Mouse (Mus musculus): ENCODE data around the gene Trpv4. TPM values are rescaled to one million over a fixed set of nuclear protein-coding genes. Genes with fewer than 3 reads are reported as not detected.
A peak's percentile ranks its signal among the peaks of the same experiment; 100 is the strongest.

The Trpv4 gene
- polyA plus RNA-seq, 1 experiment, result 0.07 TPM

DNA sequence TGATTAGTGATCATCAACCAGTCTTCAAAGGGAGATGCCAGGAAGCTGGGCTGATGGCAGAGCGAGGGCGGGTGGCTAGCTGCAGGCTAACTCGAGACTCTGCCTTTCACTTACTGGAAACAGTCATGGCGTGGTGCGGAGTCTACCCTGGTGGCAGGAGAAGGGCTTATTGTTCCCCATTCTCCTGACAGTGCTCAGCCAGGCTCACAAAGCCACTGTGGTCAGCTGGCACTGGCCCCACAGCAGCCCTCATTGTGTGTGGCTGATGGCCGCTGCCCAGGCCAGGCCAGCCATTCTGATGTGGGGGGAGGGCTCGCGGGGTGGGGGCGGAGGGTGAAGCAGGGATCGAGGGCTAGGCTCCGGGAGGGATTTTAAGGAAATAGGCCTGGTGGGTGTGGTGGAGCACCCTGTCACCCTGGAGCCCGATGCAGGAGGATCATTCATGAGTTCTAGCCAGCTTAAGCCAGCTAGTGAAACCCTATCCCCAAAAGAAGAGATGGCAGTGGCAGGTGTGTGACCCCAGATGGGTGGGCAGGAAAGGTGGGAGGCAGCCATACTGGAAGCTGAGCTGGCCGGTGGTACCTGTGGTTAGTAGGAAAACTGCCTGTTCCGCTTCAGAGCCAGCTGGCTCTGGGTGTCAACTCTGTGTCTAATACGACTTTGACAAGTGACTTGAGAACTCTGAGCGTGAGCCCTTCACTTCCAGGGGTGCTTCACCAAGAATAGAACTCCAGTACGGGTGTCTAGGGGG lies 21.8 kb upstream of the Trpv4 start:
- Histone ChIP-seq H3K36me3 (ENCODE audit: control insufficient read depth) (peaks cover 28% of the 10 kb centered on the region), H3K9me3 (ENCODE audit: control insufficient read depth, low read length) (no peaks in the 10 kb centered on the region), H3K4me1 (ENCODE audit: control insufficient read depth) (peaks cover 2% of the 10 kb centered on the region), H3K27me3 (ENCODE audit: control insufficient read depth) (no peaks in the 10 kb centered on the region), H3K4me3 (replicated peaks) (no peak overlapping the region)
- no peak for TF ChIP-seq GATA1 (IDR thresholded peaks at IDR 0.05; ENCODE audit: low read length)
- no peak for TF ChIP-seq TAL1 (IDR thresholded peaks at IDR 0.05; ENCODE audit: low read length)

DNA sequence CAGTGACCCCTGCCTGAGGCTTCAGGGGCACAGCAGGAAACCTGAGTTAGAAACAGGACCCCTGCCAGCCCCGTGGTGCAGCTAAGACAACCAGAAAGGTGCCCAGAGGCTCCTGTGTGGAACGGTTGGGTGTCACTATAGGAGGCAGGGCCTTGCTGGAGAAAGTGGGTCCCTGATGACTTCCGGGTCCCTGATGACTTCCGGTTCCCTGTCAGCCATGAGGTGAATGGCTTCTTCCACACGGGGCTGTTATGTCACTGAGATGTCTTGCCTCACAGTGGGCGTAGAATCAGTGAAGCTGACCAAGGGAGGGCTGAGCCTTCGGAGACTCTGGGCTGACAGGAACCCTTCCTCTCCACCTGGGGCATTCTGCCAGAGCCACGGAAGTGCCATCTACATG lies 16.4 kb upstream of the Trpv4 start:
- Histone ChIP-seq H3K9me3 (ENCODE audit: control insufficient read depth, low read length) (no peaks in the 10 kb centered on the region), H3K36me3 (ENCODE audit: control insufficient read depth) (peaks cover 58% of the 10 kb centered on the region), H3K4me1 (ENCODE audit: control insufficient read depth) (no peaks in the 10 kb centered on the region), H3K4me3 (replicated peaks) (no peak overlapping the region), H3K27me3 (ENCODE audit: control insufficient read depth) (no peaks in the 10 kb centered on the region)
- TF ChIP-seq TAL1 (IDR thresholded peaks at IDR 0.05; ENCODE audit: low read length) (no peak), GATA1 (IDR thresholded peaks at IDR 0.05; ENCODE audit: low read length) (no peak)

DNA sequence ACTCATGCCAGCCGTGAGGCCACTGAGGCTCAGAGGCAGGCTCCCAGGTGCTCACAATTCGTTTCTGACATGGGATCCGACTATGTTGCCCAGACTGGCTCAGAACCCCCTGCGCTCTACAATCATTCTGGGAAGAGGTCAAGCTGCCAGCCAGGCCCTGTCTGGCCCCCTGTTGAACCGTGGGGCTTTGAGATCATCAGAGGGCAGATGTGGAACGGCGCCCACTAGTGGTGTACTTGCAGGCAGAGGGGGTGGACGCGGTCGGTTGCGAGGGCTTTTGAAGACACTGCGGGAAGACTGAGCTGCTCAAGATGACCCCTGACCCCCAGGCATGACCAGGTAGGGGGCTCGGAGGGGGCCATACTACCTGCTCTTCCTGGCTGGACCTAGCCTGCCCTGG lies 14.9 kb upstream of the Trpv4 start:
- TF ChIP-seq TAL1 (IDR thresholded peaks at IDR 0.05; ENCODE audit: low read length), result no peak
- TF ChIP-seq GATA1 (IDR thresholded peaks at IDR 0.05; ENCODE audit: low read length), result no peak
- Histone ChIP-seq H3K9me3 (ENCODE audit: control insufficient read depth, low read length) (no peaks in the 10 kb centered on the region), H3K27me3 (ENCODE audit: control insufficient read depth) (no peaks in the 10 kb centered on the region), H3K4me1 (ENCODE audit: control insufficient read depth) (peaks cover under 1% of the 10 kb centered on the region; the same call in 1 of the 2 replicates), H3K4me3 (replicated peaks) (no peak overlapping the region), H3K36me3 (ENCODE audit: control insufficient read depth) (peaks cover 58% of the 10 kb centered on the region)

DNA sequence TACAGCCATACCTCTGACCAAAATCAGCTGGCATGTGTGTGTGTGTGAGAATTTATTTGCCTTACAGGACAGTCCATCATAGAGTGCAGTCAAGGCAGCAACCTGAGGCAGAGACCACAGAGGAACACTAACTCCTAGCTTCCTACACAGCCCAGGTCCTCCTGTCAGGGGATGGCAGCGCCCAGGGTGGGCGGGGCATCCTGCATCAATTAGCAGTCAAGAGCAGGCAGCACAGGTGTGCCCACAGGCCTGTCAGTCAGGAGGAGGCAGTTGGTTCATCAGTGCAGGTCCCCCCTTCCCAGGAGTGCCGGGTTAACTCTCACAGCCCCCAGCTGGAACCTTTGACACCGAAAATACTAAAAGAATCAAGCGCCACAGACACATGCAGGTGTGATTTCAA lies 10.8 kb upstream of the Trpv4 start:
- no peak for TF ChIP-seq TAL1 (IDR thresholded peaks at IDR 0.05; ENCODE audit: low read length)
- no peaks in the 10 kb centered on the region for H3K9me3 ChIP-seq (ENCODE audit: control insufficient read depth, low read length)
- H3K4me3 ChIP-seq (replicated peaks), result no peak overlapping the region
- no peaks in the 10 kb centered on the region for H3K27me3 ChIP-seq (ENCODE audit: control insufficient read depth)
- H3K36me3 ChIP-seq (ENCODE audit: control insufficient read depth), result peaks cover 24% of the 10 kb centered on the region
- peaks cover 15% of the 10 kb centered on the region for H3K4me1 ChIP-seq (ENCODE audit: control insufficient read depth)

DNA sequence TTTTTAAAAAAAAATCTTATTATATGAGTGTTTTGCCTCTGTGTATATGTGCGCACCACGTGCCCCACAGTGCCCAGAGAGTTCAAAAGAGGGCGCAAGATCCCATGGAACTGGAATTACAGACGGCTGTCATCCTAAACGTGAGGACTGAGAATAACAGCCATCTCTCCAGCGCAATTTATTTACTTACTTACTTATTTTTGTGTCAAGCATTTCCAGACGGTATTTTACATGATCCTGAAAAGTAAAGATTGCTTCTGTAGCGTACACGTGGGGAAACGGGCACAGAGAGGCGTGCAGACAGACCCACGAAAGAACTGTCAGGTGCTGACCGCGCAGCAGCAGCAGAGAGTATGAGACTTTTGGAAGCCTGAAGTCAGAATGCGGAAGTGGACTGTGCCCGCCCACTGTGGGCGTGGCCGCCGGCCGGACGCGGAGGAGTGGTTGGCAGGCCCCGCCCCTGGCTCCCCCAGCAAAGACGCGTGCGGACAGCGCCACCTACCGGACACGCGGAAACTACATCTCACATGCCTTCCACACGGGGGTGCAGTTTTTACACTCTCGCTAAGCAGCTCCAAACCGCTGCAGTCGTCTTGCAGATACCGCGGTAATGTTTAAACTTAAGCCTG lies 9.1 kb upstream of the Trpv4 start:
- TF ChIP-seq GATA1 (IDR thresholded peaks at IDR 0.05; ENCODE audit: low read length) (no peak), TAL1 (IDR thresholded peaks at IDR 0.05; ENCODE audit: low read length) (no peak)
- Histone ChIP-seq H3K9me3 (ENCODE audit: control insufficient read depth, low read length) (no peaks in the 10 kb centered on the region), H3K27me3 (ENCODE audit: control insufficient read depth) (no peaks in the 10 kb centered on the region), H3K4me3 (replicated peaks) (peak overlapping the region; percentile 59), H3K36me3 (ENCODE audit: control insufficient read depth) (peaks cover 12% of the 10 kb centered on the region), H3K4me1 (ENCODE audit: control insufficient read depth) (peaks cover 15% of the 10 kb centered on the region)

DNA sequence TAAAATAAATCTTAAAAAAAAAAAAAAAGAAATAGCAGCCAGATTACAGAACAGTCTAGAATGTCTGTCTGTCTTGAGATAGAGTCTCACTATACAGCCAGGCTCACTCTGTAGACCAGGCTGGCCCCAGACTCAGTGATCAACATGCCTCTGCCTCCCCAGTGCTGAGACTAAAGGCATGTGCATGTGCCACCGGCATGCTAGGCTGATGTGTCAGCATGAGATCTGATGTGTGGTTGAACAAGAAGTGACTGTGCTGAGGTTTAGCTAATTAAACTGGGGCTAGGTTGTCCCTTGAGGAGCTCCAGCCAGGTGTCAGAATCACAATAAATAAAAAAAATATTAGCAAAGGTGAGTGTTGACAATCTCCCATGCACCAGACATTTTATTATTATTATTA lies 8.4 kb upstream of the Trpv4 start:
- Histone ChIP-seq H3K36me3 (ENCODE audit: control insufficient read depth) (peaks cover 12% of the 10 kb centered on the region), H3K4me3 (replicated peaks) (no peak overlapping the region), H3K9me3 (ENCODE audit: control insufficient read depth, low read length) (no peaks in the 10 kb centered on the region), H3K27me3 (ENCODE audit: control insufficient read depth) (peaks cover under 1% of the 10 kb centered on the region), H3K4me1 (ENCODE audit: control insufficient read depth) (peaks cover 15% of the 10 kb centered on the region)
- no peak for TF ChIP-seq TAL1 (IDR thresholded peaks at IDR 0.05; ENCODE audit: low read length)
- no peak for TF ChIP-seq GATA1 (IDR thresholded peaks at IDR 0.05; ENCODE audit: low read length)

DNA sequence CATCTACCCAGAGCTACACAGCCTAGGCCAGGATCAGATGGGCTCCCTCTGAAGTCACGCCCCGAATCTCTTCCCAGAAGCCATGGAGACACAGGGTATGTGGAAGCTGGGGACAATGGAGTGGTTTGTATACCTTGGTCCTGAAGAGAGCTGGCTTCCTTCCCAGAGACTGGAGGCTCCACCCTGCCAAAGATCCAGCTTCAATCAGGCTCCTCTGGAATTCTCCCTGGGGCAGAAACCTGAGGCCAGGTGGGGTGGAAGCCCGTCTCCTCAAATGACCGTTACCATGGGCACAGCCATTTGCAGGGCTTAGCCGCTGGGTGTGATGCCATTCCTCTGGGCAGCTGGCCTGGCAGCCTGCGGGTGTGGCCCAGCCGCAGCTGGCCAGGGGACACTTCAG lies 6.5 kb upstream of the Trpv4 start:
- peaks cover 15% of the 10 kb centered on the region for H3K27me3 ChIP-seq (ENCODE audit: control insufficient read depth)
- peaks cover 15% of the 10 kb centered on the region for H3K4me1 ChIP-seq (ENCODE audit: control insufficient read depth)
- H3K9me3 ChIP-seq (ENCODE audit: control insufficient read depth, low read length), result no peaks in the 10 kb centered on the region
- TF ChIP-seq TAL1 (IDR thresholded peaks at IDR 0.05; ENCODE audit: low read length), result no peak
- TF ChIP-seq GATA1 (IDR thresholded peaks at IDR 0.05; ENCODE audit: low read length), result no peak
- H3K4me3 ChIP-seq (replicated peaks), result no peak overlapping the region
- H3K36me3 ChIP-seq (ENCODE audit: control insufficient read depth), result peaks cover 3% of the 10 kb centered on the region; the same call in 1 of the 2 replicates

DNA sequence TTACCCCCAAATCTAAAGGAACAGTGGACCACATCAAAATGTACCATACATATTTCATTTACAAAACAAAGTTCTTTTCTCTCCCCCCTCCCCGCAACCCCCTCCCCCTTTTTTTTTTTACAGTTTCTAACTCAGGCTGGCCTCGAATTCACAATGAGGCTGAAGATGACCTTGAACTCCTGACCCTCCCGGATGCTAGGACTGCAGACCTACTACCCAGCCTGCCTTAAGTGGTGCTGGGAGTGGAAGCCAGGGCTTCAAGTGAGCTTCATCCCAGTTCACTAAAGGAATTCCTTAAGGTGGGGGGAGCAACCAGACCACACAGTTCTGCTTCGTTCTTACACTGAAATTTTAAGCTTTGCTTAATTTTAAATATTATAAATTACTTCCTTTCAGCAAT lies 5.9 kb upstream of the Trpv4 start:
- peaks cover 21% of the 10 kb centered on the region for H3K27me3 ChIP-seq (ENCODE audit: control insufficient read depth)
- no peak for TF ChIP-seq TAL1 (IDR thresholded peaks at IDR 0.05; ENCODE audit: low read length)
- peaks cover 15% of the 10 kb centered on the region for H3K4me1 ChIP-seq (ENCODE audit: control insufficient read depth)
- H3K4me3 ChIP-seq (replicated peaks), result no peak overlapping the region
- no peaks in the 10 kb centered on the region for H3K9me3 ChIP-seq (ENCODE audit: control insufficient read depth, low read length)
- peaks cover 3% of the 10 kb centered on the region; the same call in 1 of the 2 replicates for H3K36me3 ChIP-seq (ENCODE audit: control insufficient read depth)

DNA sequence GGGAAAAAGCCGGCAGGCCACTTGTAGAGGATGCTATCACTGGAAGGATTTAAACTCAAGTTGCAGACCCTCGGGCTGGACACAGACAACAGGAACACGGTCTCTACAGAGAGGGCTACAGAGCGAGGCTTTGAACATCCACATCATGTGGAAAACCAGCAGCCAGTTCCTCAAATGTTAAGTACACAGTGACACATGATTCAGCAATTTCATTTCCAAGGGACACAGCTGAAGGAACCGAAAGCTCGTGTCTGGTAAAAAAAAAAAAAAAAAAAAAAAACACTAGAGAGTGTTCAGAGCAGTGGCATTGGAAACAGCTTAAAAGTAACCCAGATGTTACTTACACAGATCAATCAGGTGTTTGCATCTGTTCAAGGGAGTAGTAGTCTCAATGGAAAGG lies 2.8 kb upstream of the Trpv4 start:
- H3K4me3 ChIP-seq (replicated peaks), result no peak overlapping the region
- H3K27me3 ChIP-seq (ENCODE audit: control insufficient read depth), result peaks cover 51% of the 10 kb centered on the region
- no peak for TF ChIP-seq GATA1 (IDR thresholded peaks at IDR 0.05; ENCODE audit: low read length)
- no peak for TF ChIP-seq TAL1 (IDR thresholded peaks at IDR 0.05; ENCODE audit: low read length)
- no peaks in the 10 kb centered on the region for H3K36me3 ChIP-seq (ENCODE audit: control insufficient read depth)
- H3K4me1 ChIP-seq (ENCODE audit: control insufficient read depth), result peaks cover 1% of the 10 kb centered on the region; the same call in 1 of the 2 replicates
- H3K9me3 ChIP-seq (ENCODE audit: control insufficient read depth, low read length), result no peaks in the 10 kb centered on the region
